Mouse (Mus musculus) v-Abl transformed pro-B cells (cell line): ENCODE measurements at regions not wholly inside any gene's neighbourhood (a gene's known extent, or its start where the extent isn't known, plus 50 kb on each side); places are given as distances from the start of the nearest gene placed in this dataset.

Source experiments
- in situ Hi-C, 2 experiments: fragments of 400-800 bp; cut with MboI; formaldehyde crosslinking; loops; one replicate each; pipeline ENCODE4 v1.15.1; 2025; ENCODE audit not compliant: unreplicated experiment in 2 of 2

DNA sequence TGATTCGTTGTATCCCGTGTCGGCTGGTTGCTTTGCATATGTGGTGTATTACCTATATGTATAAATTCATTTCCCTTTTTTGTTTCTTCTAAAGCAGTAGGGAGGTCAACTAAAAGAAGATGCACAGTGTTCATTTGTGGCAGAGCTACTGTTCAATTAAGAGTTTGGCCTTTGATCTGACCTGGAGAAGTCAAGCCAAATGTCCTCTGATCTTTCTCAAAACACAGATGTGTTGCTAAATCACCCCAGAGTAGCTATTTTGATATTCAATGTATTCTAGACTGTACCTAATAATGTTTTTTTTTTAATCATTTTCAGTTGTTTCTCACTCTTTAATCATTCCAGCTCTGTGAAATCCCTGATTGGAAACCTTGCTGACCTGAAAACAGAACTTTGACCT is 87.9 kb upstream of the Elovl6 start:
- in situ Hi-C loops, result no loop called here

DNA sequence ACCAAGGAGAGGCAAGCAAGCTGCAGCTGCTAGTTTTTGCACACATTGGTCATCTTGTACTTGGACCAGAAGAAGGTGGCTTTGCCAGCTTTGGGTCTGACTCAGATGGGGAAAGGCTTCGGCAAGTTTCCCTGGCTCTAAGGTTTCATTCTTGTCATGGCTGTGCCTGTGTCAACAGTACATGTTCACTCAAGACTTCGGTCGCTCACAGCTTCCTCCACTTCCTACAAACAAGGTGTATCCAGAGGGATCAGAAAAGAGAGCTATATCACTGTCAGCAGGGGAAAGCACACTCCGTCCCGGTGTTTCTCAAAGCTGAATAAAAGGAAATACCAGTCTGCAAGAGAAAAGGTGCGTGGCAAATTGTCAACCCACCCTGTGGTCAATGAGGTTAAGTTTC is 86.2 kb upstream of the Elovl6 start:
- in situ Hi-C loops, result no loop called here

DNA sequence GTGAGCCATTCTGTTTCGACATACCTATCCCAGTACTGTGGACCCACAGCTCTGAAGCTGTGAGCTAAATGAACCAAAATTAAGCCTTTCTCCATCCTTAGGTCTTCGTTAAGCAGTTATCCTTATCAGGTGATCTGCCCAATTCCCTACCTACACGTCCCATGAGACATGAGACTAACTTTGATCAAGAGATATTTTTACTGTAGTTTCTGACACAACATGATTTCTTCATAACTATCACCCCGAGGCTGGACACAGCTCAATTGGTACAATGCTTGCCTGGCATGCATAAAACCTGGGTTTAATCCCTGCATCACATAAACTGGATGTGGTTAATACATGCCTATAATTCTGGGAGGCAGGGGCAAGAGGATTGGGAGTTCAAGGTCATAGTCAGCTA is 82.2 kb upstream of the Elovl6 start:
- in situ Hi-C loops, result no loop called here

- in situ Hi-C loops, result no loop called here
These were observed 81.5 kb upstream of the Elovl6 start for GRCm38 (mm10) chr3:129450671-129451070.

DNA sequence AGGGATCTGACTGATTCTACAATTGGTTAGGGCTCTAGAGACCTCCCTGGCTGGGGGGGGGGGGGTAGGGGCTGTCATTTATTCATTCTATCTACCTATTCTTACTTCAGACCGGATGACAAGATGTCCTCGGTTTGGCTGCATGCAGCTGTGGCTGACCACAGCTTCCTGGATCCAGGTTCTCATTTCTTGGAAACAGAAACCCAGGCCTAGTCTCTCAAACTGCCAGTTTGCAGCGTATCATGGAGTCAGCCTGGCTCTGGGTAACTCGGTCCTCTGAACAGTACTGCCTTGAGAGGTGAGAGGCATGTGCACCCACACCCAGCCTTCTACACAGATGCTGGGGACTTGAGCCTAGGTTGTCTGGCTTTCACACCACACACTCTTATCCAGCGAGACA is 62.1 kb upstream of the Elovl6 start:
- in situ Hi-C loops, result no loop called here

- in situ Hi-C loops, result no loop called here
These were observed 60.8 kb upstream of the Elovl6 start for GRCm38 (mm10) chr3:129471332-129471731.

- in situ Hi-C loops, result no loop called here
These were observed 60.1 kb upstream of the Elovl6 start for GRCm38 (mm10) chr3:129472008-129472407.

GRCm38 (mm10) chr3:129474451-129474850 is 57.7 kb upstream of the Elovl6 start:
- in situ Hi-C loops, result no loop called here

- in situ Hi-C loops, result no loop called here
These were observed 55.9 kb upstream of the Elovl6 start for GRCm38 (mm10) chr3:129476250-129476649.

GRCm38 (mm10) chr3:129478093-129478492 is 54.1 kb upstream of the Elovl6 start:
- in situ Hi-C loops, result no loop called here

- in situ Hi-C loops, result no loop called here
These were observed 50.9 kb upstream of the Elovl6 start for GRCm38 (mm10) chr3:129481293-129481692.
